Mouse (Mus musculus) bone marrow macrophage, adult 2 months (primary cell): ENCODE data around the gene Pla2g2d. TPM values are rescaled to one million over a fixed set of nuclear protein-coding genes. Genes with fewer than 3 reads are reported as not detected.

Source experiments
- H3K27ac ChIP-seq: 2 replicates; pipeline ENCODE4 v1.5.1; 2012; ENCODE audit warnings: low read depth, low read length; ENCODE audit not compliant: insufficient read depth
- H3K4me1 ChIP-seq: 2 replicates; pipeline ENCODE4 v1.6.1; 2012; ENCODE audit warnings: low read length; ENCODE audit not compliant: control insufficient read depth, insufficient read depth
- H3K4me3 ChIP-seq: 2 replicates; pipeline ENCODE4 v1.5.1; 2012; ENCODE audit warnings: mild to moderate bottlenecking, low read length, moderate library complexity; ENCODE audit not compliant: insufficient read depth
- CTCF ChIP-seq: IDR thresholded peaks from 2 replicates; pipeline ENCODE4 v1.5.1; 2012; ENCODE audit warnings: low read depth, mild to moderate bottlenecking, low read length, moderate library complexity
- POLR2A ChIP-seq: IDR thresholded peaks from 2 replicates; pipeline ENCODE4 v1.6.1; 2012; ENCODE audit warnings: mild to moderate bottlenecking, low read depth, low read length, borderline replicate concordance
- polyA plus RNA-seq: library from polyadenylated mRNA; stranded (reverse); fragments of >200 nt; gene quantifications from 2 replicates; pipeline ENCODE4 v1.2.4, GENCODE M21; 2012; ENCODE audit not compliant: missing spikeins, insufficient read depth, insufficient read length

The Pla2g2d gene
- polyA plus RNA-seq, 1 experiment = not detected

DNA sequence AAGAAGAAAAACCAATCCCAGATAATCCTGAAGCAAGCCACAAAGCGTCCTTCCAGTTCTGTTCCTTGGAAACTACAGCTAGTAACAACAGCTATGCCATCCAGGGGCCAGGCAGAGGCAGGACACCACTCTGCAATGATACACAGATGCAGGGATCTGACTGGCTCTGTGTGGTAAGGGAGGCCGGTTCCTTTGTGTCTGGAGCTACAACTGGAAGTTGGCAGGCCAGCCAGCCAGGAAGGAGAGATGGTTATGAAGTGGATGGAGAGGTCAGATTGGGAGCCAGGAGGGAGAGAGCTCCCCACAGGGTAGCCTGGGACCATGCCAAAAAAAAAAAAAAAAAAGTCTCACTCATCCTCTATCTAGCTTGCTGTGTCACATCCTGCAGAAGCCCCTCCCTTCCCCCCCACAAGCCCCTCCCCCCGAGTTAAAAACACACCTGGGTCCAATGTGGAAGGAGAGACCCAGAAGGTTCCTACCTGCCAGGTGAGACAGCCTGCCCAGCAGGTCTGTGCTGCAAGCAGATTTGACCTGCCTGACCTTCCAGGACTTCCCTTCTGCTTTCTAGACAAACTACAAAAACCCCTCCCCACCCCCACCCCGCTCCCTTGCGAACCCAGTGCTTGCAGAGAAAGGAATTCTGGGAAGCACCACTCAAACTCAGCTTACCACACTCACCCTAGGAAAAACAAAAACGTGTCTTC, 21.1 kb downstream of the Pla2g2d start:
- TF ChIP-seq POLR2A = no peak
- no peak for TF ChIP-seq CTCF
- Histone ChIP-seq H3K4me1 (no peaks in the 10 kb centered on the region), H3K4me3 (no peak overlapping the region), H3K27ac (no peak overlapping the region)

DNA sequence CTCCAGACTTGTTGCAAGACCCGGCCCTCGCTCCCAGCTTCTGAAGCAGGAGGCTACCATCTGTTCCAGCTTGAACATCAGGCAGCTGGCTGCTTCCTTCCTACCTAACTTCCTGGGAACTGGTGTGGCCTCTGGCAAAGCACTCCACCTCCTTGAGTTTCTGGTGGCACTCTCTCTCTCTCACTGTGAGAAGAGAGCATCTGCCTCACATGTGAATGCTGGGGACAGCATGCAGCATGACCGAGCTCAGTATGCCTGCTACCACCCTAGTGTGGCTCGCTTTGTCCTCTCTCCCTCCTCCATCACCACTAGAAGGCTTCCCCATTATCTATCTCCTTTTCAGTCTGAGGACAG, 21.7 kb downstream of the Pla2g2d start:
- Histone ChIP-seq H3K4me1 (no peaks in the 10 kb centered on the region), H3K4me3 (no peak overlapping the region), H3K27ac (no peak overlapping the region)
- TF ChIP-seq POLR2A (no peak), CTCF (no peak)

DNA sequence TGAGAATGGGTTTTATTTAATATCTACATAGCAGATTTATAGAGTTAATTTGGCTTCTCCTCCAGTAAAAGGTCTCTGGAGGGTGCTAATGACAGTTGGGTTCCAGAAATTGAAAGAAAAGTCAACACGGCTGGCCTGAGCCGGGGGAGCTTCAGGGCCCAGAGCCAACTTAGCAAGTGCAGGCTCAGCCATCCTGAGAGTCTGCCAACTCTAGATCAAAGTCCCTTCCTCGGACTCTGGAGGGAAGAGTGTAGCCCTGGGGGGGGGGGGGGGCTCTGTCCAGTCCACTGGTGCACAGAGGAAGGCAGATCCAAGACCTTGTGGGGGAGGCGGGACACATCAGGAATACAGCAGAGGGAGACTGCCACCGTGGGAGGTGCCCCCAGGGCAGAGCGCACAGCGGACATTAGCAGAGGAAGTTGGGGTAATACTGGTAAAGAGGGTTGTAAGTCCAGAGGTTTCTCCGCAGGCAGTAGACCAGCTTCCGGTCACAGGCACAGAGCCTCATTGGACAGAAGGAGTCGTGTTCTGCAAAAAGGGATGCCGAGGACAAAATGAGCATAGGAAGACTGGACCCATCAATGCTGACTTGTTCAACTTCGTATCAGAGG, 24.7 kb downstream of the Pla2g2d start:
- no peak overlapping the region for H3K4me3 ChIP-seq
- H3K27ac ChIP-seq = no peak overlapping the region
- no peaks in the 10 kb centered on the region for H3K4me1 ChIP-seq
- TF ChIP-seq CTCF (no peak), POLR2A (no peak)

DNA sequence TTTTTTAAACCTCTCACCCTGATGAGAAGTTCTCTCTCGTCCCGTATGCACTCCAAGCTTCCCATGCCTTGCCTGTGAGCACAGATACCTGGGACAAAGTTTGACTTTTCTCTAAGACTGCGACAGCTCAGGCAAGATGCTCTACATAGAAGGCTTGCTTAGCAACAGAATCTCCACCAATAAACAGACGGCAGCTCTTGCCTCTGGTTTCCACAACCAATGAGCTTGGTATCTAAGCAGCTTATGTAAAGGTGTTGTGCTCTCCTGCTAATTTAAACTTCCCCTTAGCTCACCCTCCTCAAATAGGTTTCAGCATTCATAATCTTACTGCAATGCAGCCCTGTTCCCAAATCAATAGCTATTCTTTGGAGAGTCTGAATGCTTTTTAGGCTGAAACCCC, 26.1 kb downstream of the Pla2g2d start:
- no peak for TF ChIP-seq POLR2A
- no peak for TF ChIP-seq CTCF
- Histone ChIP-seq H3K4me1 (no peaks in the 10 kb centered on the region), H3K4me3 (no peak overlapping the region), H3K27ac (no peak overlapping the region)

DNA sequence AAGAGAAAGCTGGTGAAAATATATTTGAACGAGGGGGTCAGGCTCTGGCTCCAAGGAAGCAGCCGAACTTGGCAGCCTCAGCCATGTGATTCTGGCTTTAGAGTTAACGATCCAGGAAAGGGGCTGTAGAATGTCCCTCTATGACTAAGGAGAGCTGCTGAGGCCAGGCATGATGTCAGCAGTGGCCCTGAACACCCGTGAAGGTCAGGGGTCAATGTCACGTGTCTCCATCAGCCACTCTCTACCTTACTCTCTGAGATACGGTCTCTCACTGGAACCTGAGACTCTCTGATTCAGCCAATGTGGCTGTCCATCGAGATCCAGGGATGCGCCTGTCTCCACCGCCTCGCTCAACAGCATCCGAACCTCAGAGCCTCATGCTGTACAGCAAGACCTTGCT, 27.4 kb downstream of the Pla2g2d start:
- Histone ChIP-seq H3K4me3 (no peak overlapping the region), H3K27ac (no peak overlapping the region), H3K4me1 (no peaks in the 10 kb centered on the region)
- no peak for TF ChIP-seq CTCF
- TF ChIP-seq POLR2A = no peak

DNA sequence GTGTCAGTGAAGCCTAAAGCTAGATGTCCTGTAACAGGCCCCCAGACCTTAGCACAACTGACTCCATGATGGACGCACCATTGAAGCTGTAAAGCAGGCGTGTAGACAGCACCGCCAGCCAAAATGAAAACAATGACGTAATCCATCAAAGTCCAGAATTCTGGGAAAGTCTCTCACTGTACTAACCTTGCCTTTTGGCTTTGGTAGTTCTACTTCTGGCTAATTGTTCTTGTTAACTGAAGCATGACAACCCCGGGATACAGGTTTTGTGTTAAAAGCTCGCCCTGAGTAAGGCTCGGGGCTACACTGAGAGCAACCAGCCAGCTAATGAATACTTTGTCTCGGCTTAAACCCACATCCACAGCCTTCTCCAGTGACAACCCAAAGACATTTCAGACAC, 29.7 kb downstream of the Pla2g2d start:
- Histone ChIP-seq H3K4me1 (no peaks in the 10 kb centered on the region), H3K27ac (no peak overlapping the region), H3K4me3 (no peak overlapping the region)
- no peak for TF ChIP-seq POLR2A
- TF ChIP-seq CTCF = no peak

DNA sequence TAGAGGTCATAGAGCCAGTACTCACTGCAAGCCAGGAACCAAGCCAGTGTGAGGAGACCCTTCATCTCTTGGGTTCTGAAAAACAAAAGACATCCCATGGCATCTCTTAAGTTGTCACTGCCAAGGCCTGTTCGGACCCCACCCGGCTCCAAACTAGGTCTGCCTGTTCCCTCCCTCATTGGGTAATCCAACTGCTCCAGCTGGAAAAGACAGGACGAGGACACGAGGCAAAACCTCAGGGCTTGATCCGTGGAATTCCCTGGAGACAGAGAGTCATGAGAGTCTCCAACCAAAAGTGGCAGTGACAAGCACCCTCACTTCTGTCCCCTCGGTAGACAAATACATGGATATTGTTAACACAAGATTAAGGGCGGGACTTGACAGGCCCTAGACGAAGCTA, 30.6 kb downstream of the Pla2g2d start:
- TF ChIP-seq CTCF = no peak
- no peak for TF ChIP-seq POLR2A
- H3K4me1 ChIP-seq = no peaks in the 10 kb centered on the region
- no peak overlapping the region for H3K27ac ChIP-seq
- H3K4me3 ChIP-seq = no peak overlapping the region

DNA sequence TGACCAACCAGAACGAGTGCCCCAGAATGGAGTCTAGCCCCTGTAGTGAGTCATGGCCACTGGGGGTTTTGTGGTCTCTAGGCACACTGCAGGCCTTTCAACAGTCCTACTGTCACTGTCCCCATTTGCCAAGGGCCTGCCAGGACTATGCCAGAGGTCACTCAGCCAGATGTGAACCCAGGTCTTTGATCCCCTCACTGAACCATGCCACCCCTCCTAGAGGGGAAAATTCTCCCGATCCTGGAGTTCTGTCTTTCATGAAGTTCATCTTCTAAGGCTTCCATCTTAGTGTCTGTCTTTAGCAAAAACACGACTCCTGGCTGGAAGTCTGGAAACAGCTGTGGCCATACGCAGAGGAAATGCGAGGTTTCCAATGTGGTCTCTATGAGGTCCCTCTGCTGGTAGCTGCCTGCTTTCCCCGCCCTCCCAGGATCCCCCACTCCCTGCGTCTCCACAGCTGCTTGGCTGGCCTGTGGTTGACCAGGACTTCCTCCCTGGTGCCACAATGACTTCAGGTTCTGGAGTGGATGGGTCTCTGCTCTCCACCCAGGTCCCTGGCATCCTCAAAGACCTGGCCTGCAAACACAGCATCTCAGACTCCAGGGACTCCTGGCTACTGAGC, 31.5 kb downstream of the Pla2g2d start:
- H3K4me1 ChIP-seq = no peaks in the 10 kb centered on the region
- no peak overlapping the region for H3K27ac ChIP-seq
- no peak overlapping the region for H3K4me3 ChIP-seq
- TF ChIP-seq CTCF (no peak), POLR2A (no peak)

DNA sequence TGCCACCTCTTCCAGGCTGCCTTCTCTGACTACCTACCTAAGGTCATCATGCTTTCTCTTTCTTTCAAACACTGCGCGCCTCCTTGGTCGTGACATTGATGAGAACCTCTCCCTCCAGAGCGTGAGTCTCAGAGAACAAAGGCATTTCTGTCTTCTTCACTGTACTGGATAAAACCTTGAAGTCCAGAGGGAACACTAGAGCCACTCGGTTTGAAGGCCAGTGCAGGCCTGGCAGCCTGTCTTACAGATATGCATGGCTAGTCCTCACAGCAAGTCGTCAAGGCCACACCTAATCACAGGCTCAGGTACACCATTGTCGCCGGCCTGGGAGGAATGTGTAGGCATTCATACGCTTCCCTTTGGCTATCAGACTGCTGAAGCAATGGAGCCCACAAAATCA, 40.6 kb downstream of the Pla2g2d start:
- TF ChIP-seq CTCF = no peak
- H3K4me1 ChIP-seq = no peaks in the 10 kb centered on the region

DNA sequence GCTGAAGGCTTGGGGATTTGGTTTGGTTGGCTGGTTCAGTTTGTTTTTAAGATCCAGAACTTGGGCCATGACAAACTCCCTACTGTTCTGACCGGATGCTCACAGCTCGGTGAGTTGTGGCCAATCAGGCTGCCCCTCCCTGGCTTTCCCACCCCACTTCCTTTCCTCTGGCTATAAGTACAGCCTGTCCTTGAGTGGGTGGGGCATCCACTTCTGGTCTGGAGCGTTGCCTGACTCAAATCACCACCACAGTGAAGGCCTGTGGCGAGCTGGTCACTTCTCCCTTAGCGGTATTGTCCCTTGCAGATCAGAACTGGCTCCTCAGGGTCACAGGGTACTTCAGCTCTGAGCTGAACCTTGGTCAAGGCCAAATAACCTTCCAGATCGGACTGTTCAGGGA, 42.2 kb downstream of the Pla2g2d start:
- no peak for TF ChIP-seq CTCF
- no peaks in the 10 kb centered on the region for H3K4me1 ChIP-seq
- H3K27ac ChIP-seq = no peak overlapping the region
- H3K4me3 ChIP-seq = no peak overlapping the region

More for the DNA sequence above, 40.6 kb downstream of the Pla2g2d start:
- no peak overlapping the region for H3K4me3 ChIP-seq
- no peak overlapping the region for H3K27ac ChIP-seq
